Mouse (Mus musculus): ENCODE data around the gene Clec9a. TPM values are rescaled to one million over a fixed set of nuclear protein-coding genes. Genes with fewer than 3 reads are reported as not detected.

Clec9a gene
- polyA plus RNA-seq, 1 experiment from 2014 or later: 0.41 TPM

Other genes starting within 250 kb of the Clec9a start
- gene Clec2d, start 228.2 kb upstream of the Clec9a start, polyA plus RNA-seq (2014; fragmentation: Nextera tagmentation; extraction: Ambion mirVana): 0.16 TPM in 1 of 2 replicates, not detected in the other
- 0.11 and 0.28 TPM in 2 replicates for gene Cd69, start 133.4 kb upstream of the Clec9a start, polyA plus RNA-seq (2014; fragmentation: Nextera tagmentation; extraction: Ambion mirVana)
- gene 4922502D21Rik, start 77.1 kb upstream of the Clec9a start, polyA plus RNA-seq (2014; fragmentation: Nextera tagmentation; extraction: Ambion mirVana): not detected in 2 replicates
- 0.14 and 0.29 TPM in 2 replicates for gene Clec12a, start 66.2 kb upstream of the Clec9a start, polyA plus RNA-seq (2014; fragmentation: Nextera tagmentation; extraction: Ambion mirVana)
- not detected in 2 replicates for gene Clec12b, start 23.0 kb upstream of the Clec9a start, polyA plus RNA-seq (2014; fragmentation: Nextera tagmentation; extraction: Ambion mirVana)
- gene Clec1b, start 11.6 kb upstream of the Clec9a start, polyA plus RNA-seq (2014; fragmentation: Nextera tagmentation; extraction: Ambion mirVana): 6.0 and 6.6 TPM in 2 replicates
- gene Clec1a, start 43.1 kb downstream of the Clec9a start, polyA plus RNA-seq (2014; fragmentation: Nextera tagmentation; extraction: Ambion mirVana): 1.6 and 2.3 TPM in 2 replicates
- 0.38 TPM in 1 of 2 replicates, not detected in the other for gene Olr1, start 98.3 kb downstream of the Clec9a start, polyA plus RNA-seq (2014; fragmentation: Nextera tagmentation; extraction: Ambion mirVana)
- not detected in 2 replicates for gene Tmem52b, start 103.7 kb downstream of the Clec9a start, polyA plus RNA-seq (2014; fragmentation: Nextera tagmentation; extraction: Ambion mirVana)
- gene Gabarapl1, start 124.3 kb downstream of the Clec9a start, polyA plus RNA-seq (2014; fragmentation: Nextera tagmentation; extraction: Ambion mirVana): 11.7 and 12.2 TPM in 2 replicates
- not detected in 2 replicates for gene Klre1, start 169.0 kb downstream of the Clec9a start, polyA plus RNA-seq (2014; fragmentation: Nextera tagmentation; extraction: Ambion mirVana)
- gene Klrd1, start 182.9 kb downstream of the Clec9a start, polyA plus RNA-seq (2014; fragmentation: Nextera tagmentation; extraction: Ambion mirVana): not detected in 2 replicates
- gene Klrk1, start 215.0 kb downstream of the Clec9a start, polyA plus RNA-seq (2014; fragmentation: Nextera tagmentation; extraction: Ambion mirVana): not detected in 2 replicates
- gene Klrc3, start 234.5 kb downstream of the Clec9a start, polyA plus RNA-seq (2014; fragmentation: Nextera tagmentation; extraction: Ambion mirVana): not detected in 2 replicates